Mouse (Mus musculus): ENCODE measurements at regions not wholly inside any gene's neighbourhood (a gene's known extent, or its start where the extent isn't known, plus 50 kb on each side); places are given as distances from the start of the nearest gene placed in this dataset.

- DNase-seq (ENCODE audit: low spot score in 2 of 2): no peak
These were observed 936.8 kb upstream of the Lcorl start for GRCm38 (mm10) chr5:46794028-46794705.

GRCm38 (mm10) chr5:46791051-46791450, 933.6 kb upstream of the Lcorl start:
- DNase-seq (ENCODE audit: low spot score in 2 of 2): no peak

- no peak for DNase-seq (ENCODE audit: low spot score in 2 of 2)
These were observed 933.1 kb upstream of the Lcorl start for GRCm38 (mm10) chr5:46790536-46790935.

- no peak for DNase-seq (ENCODE audit: low spot score in 2 of 2)
These were observed 929.7 kb upstream of the Lcorl start for GRCm38 (mm10) chr5:46787079-46787478.

GRCm38 (mm10) chr5:46756094-46756493, 898.7 kb upstream of the Lcorl start:
- DNase-seq (ENCODE audit: low spot score in 2 of 2): no peak

GRCm38 (mm10) chr5:46740034-46740582, 882.7 kb upstream of the Lcorl start:
- no peak for DNase-seq (ENCODE audit: low spot score in 2 of 2)

GRCm38 (mm10) chr5:46732510-46732909, 875.1 kb upstream of the Lcorl start:
- no peak for DNase-seq (ENCODE audit: low spot score in 2 of 2)

- no peak for DNase-seq (ENCODE audit: low spot score in 2 of 2)
These were observed 874.6 kb upstream of the Lcorl start for GRCm38 (mm10) chr5:46732025-46732424.

- DNase-seq (ENCODE audit: low spot score in 2 of 2): no peak
These were observed 873.9 kb upstream of the Lcorl start for GRCm38 (mm10) chr5:46731297-46731696.

GRCm38 (mm10) chr5:46709596-46709995, 852.2 kb upstream of the Lcorl start:
- DNase-seq (ENCODE audit: low spot score in 2 of 2): no peak

GRCm38 (mm10) chr5:46707845-46708244, 850.4 kb upstream of the Lcorl start:
- DNase-seq (ENCODE audit: low spot score in 2 of 2): no peak

- no peak for DNase-seq (ENCODE audit: low spot score in 2 of 2)
These were observed 849.6 kb upstream of the Lcorl start for GRCm38 (mm10) chr5:46707021-46707420.

- DNase-seq (ENCODE audit: low spot score in 2 of 2): no peak
These were observed 820.6 kb upstream of the Lcorl start for GRCm38 (mm10) chr5:46678007-46678406.

GRCm38 (mm10) chr5:46674810-46675502, 817.5 kb upstream of the Lcorl start:
- DNase-seq (ENCODE audit: low spot score in 2 of 2): no peak

GRCm38 (mm10) chr5:46673413-46673812, 816.0 kb upstream of the Lcorl start:
- DNase-seq (ENCODE audit: low spot score in 2 of 2): no peak

GRCm38 (mm10) chr5:46670484-46670883, 813.1 kb upstream of the Lcorl start:
- DNase-seq (ENCODE audit: low spot score in 2 of 2): no peak

GRCm38 (mm10) chr5:46666250-46666649, 808.8 kb upstream of the Lcorl start:
- DNase-seq (ENCODE audit: low spot score in 2 of 2): no peak

GRCm38 (mm10) chr5:46657065-46657464, 799.6 kb upstream of the Lcorl start:
- no peak for DNase-seq (ENCODE audit: low spot score in 2 of 2)

- DNase-seq (ENCODE audit: low spot score in 2 of 2): no peak
These were observed 796.8 kb upstream of the Lcorl start for GRCm38 (mm10) chr5:46654189-46654588.

- no peak for DNase-seq (ENCODE audit: low spot score in 2 of 2)
These were observed 785.6 kb upstream of the Lcorl start for GRCm38 (mm10) chr5:46643009-46643408.

GRCm38 (mm10) chr5:46635116-46635668, 777.8 kb upstream of the Lcorl start:
- no peak for DNase-seq (ENCODE audit: low spot score in 2 of 2)
